Comparison of ENCODE assay signal across 8 mouse cellular contexts in genomic region chr1:105990138-105990821, GRCm38 (mm10). TPM values are rescaled to one million over a fixed set of nuclear protein-coding genes. Genes with fewer than 3 reads are reported as not detected.
DNase-seq lines count a peak whose midpoint lies in the region; ATAC-seq lines count a peak whose summit lies in the region.

Zcchc2 (plus strand) TSS chr1:105990406.

- H3K36me3 ChIP-seq in hindbrain, embryonic 11.5 days (ENCODE audit: control insufficient read depth, insufficient read depth, low read length) = no peaks in the 10 kb centered on the region

- H3K9ac ChIP-seq in hindbrain, embryonic 11.5 days (ENCODE audit: low read depth, low read length) = peak within 1 kb of the TSS; percentile 65

- peak; percentile 96 for ATAC-seq in hindbrain, embryonic 11.5 days (ENCODE audit: low FRiP score)

- no peaks in the 10 kb centered on the region for H3K27me3 ChIP-seq in hindbrain, embryonic 11.5 days (ENCODE audit: control insufficient read depth, insufficient read depth, low read length)

- no peaks in the 10 kb centered on the region for H3K9me3 ChIP-seq in hindbrain, embryonic 11.5 days (ENCODE audit: control insufficient read depth, low read length)

- DNase-seq in Muller cell, postnatal 12 days (ENCODE audit: inconsistent ontology term) = peak; percentile 99
- peak; percentile 99 for DNase-seq in cerebellum, adult 9-11 months
- DNase-seq in frontal cortex, adult 2 months (ENCODE audit: extremely low spot score in 1 of 2, low spot score in 1 of 2) = peak; percentile 96 to 99
- DNase-seq in hindbrain, embryonic 11.5 days (ENCODE audit: low spot score) = peak; percentile 99
- DNase-seq in layer of hippocampus, postnatal 10 days (ENCODE audit: low spot score in 2 of 2) = peak; percentile 98 to 99
- peak; percentile 99 for DNase-seq in lung, postnatal 10 days
- DNase-seq in ovary, postnatal 36 days (ENCODE audit: low spot score) = peak; percentile 99
- peak; percentile 99 for DNase-seq in thymus, postnatal 25 days

- H3K27ac ChIP-seq in hindbrain, embryonic 11.5 days (ENCODE audit: low read depth, low read length) = peak within 1 kb of the TSS; percentile 69

- under 1% methylated on average over 59 of the region's 83 CpGs for WGBS in hindbrain, embryonic 11.5 days

- H3K4me2 ChIP-seq in hindbrain, embryonic 11.5 days (replicated peaks; ENCODE audit: low read depth, low read length) = peak within 1 kb of the TSS; percentile 93

- H3K4me3 ChIP-seq in hindbrain, embryonic 11.5 days (ENCODE audit: low read depth, low read length) = peak within 1 kb of the TSS; percentile 66

- H3K4me1 ChIP-seq in hindbrain, embryonic 11.5 days (replicated peaks; ENCODE audit: control insufficient read depth, insufficient read depth, low read length) = no peaks in the 10 kb centered on the region

RNA-seq across cellular contexts. Expression of gene Zcchc2, which starts in this region (rescaled TPM):
- polyA plus RNA-seq in frontal cortex, adult 2 months (2012; rRNA removed) = 16.7 TPM in 2 replicates
- polyA plus RNA-seq in hindbrain, embryonic 11.5 days (2014; fragmentation: Nextera tagmentation; extraction: Ambion mirVana) = 2.3 and 2.9 TPM in 2 replicates
- 10 to 100 TPM; 19.7 to 20.7 TPM for total RNA-seq in layer of hippocampus, postnatal 10 days (2021)

Comparison
In these comparisons a context has a peak if more than half of its experiments do, and no peak if none do; other contexts are left out.
1. Peak in every context shown above with its lines: DNase-seq, ATAC-seq, H3K4me3 ChIP-seq and H3K27ac ChIP-seq.